Mouse (Mus musculus): ENCODE measurements around the gene Naa16. TPM values are rescaled to one million over a fixed set of nuclear protein-coding genes. Genes with fewer than 3 reads are reported as not detected.

The Naa16 gene
- polyA plus RNA-seq, 1 experiment = 7.7 TPM

GRCm38 (mm10) chr14:79410662-79411061 lies 20.1 kb upstream of the Naa16 start:
- 96% methylated on average over 2 of the region's 2 CpGs for WGBS
- Histone ChIP-seq H3K36me3 (ENCODE audit: control insufficient read depth, insufficient read depth, low read length) (no peaks in the 10 kb centered on the region), H3K27me3 (ENCODE audit: control insufficient read depth, insufficient read depth, low read length) (no peaks in the 10 kb centered on the region), H3K27ac (ENCODE audit: control insufficient read depth, insufficient read depth, low read length) (no peak overlapping the region), H3K4me3 (ENCODE audit: control insufficient read depth, insufficient read depth, low read length) (no peak overlapping the region), H3K4me1 (replicated peaks; ENCODE audit: control insufficient read depth, insufficient read depth, low read length) (no peaks in the 10 kb centered on the region)
- DNase-seq = no peak
- TF ChIP-seq CTCF (IDR thresholded peaks at IDR 0.05; ENCODE audit: borderline replicate concordance, control insufficient read depth, extremely low read depth, insufficient read depth, low read length, poor library complexity) (no peak), POLR2A (IDR thresholded peaks at IDR 0.05; ENCODE audit: control insufficient read depth, extremely low read depth, insufficient read depth, low read length, poor library complexity) (no peak)

- Histone ChIP-seq H3K4me3 (ENCODE audit: control insufficient read depth, insufficient read depth, low read length) (no peak overlapping the region), H3K27me3 (ENCODE audit: control insufficient read depth, insufficient read depth, low read length) (no peaks in the 10 kb centered on the region), H3K27ac (ENCODE audit: control insufficient read depth, insufficient read depth, low read length) (no peak overlapping the region), H3K36me3 (ENCODE audit: control insufficient read depth, insufficient read depth, low read length) (no peaks in the 10 kb centered on the region), H3K4me1 (replicated peaks; ENCODE audit: control insufficient read depth, insufficient read depth, low read length) (no peaks in the 10 kb centered on the region)
- 94% methylated on average over 6 of the region's 6 CpGs for WGBS
- TF ChIP-seq POLR2A (IDR thresholded peaks at IDR 0.05; ENCODE audit: control insufficient read depth, extremely low read depth, insufficient read depth, low read length, poor library complexity) (no peak), CTCF (IDR thresholded peaks at IDR 0.05; ENCODE audit: borderline replicate concordance, control insufficient read depth, extremely low read depth, insufficient read depth, low read length, poor library complexity) (no peak)
- DNase-seq = no peak
Measured at GRCm38 (mm10) chr14:79409278-79409830, 18.8 kb upstream of the Naa16 start.

- H3K4me3 ChIP-seq (ENCODE audit: control insufficient read depth, insufficient read depth, low read length) = no peak overlapping the region
- H3K27me3 ChIP-seq (ENCODE audit: control insufficient read depth, insufficient read depth, low read length) = no peaks in the 10 kb centered on the region
- WGBS = 98% methylated on average over 2 of the region's 2 CpGs
- H3K36me3 ChIP-seq (ENCODE audit: control insufficient read depth, insufficient read depth, low read length) = no peaks in the 10 kb centered on the region
- no peak for DNase-seq
- TF ChIP-seq POLR2A (IDR thresholded peaks at IDR 0.05; ENCODE audit: control insufficient read depth, extremely low read depth, insufficient read depth, low read length, poor library complexity) (no peak), CTCF (IDR thresholded peaks at IDR 0.05; ENCODE audit: borderline replicate concordance, control insufficient read depth, extremely low read depth, insufficient read depth, low read length, poor library complexity) (no peak)
- H3K27ac ChIP-seq (ENCODE audit: control insufficient read depth, insufficient read depth, low read length) = no peak overlapping the region
- no peaks in the 10 kb centered on the region for H3K4me1 ChIP-seq (replicated peaks; ENCODE audit: control insufficient read depth, insufficient read depth, low read length)
Measured at GRCm38 (mm10) chr14:79407641-79408040, 17.1 kb upstream of the Naa16 start.

- DNase-seq = peak; percentile 66
- TF ChIP-seq CTCF (IDR thresholded peaks at IDR 0.05; ENCODE audit: borderline replicate concordance, control insufficient read depth, extremely low read depth, insufficient read depth, low read length, poor library complexity) = no peak
- no peak for TF ChIP-seq POLR2A (IDR thresholded peaks at IDR 0.05; ENCODE audit: control insufficient read depth, extremely low read depth, insufficient read depth, low read length, poor library complexity)
- Histone ChIP-seq H3K4me1 (replicated peaks; ENCODE audit: control insufficient read depth, insufficient read depth, low read length) (peaks cover 3% of the 10 kb centered on the region), H3K27ac (ENCODE audit: control insufficient read depth, insufficient read depth, low read length) (peak within 1 kb of the TSS; percentile 53; the same call in 1 of the 2 replicates), H3K36me3 (ENCODE audit: control insufficient read depth, insufficient read depth, low read length) (peaks cover 4% of the 10 kb centered on the region; the same call in 1 of the 2 replicates), H3K27me3 (ENCODE audit: control insufficient read depth, insufficient read depth, low read length) (no peaks in the 10 kb centered on the region), H3K4me3 (ENCODE audit: control insufficient read depth, insufficient read depth, low read length) (peak within 1 kb of the TSS; percentile 80)
- 21% methylated on average over 23 of the region's 23 CpGs for WGBS
Measured at GRCm38 (mm10) chr14:79397321-79398122, 6.9 kb upstream of the Naa16 start, which contains the start of gene Mtrf1. Mtrf1 (plus strand) TSS chr14:79397772.

- TF ChIP-seq POLR2A (IDR thresholded peaks at IDR 0.05; ENCODE audit: control insufficient read depth, extremely low read depth, insufficient read depth, low read length, poor library complexity) = no peak
- TF ChIP-seq CTCF (IDR thresholded peaks at IDR 0.05; ENCODE audit: borderline replicate concordance, control insufficient read depth, extremely low read depth, insufficient read depth, low read length, poor library complexity) = no peak
- no peak overlapping the region for H3K4me3 ChIP-seq (ENCODE audit: control insufficient read depth, insufficient read depth, low read length)
- peak; percentile 61 for DNase-seq
Measured at GRCm38 (mm10) chr14:79394564-79394963, 4.0 kb upstream of the Naa16 start.

GRCm38 (mm10) chr14:79393289-79393688 lies 2.7 kb upstream of the Naa16 start:
- peaks cover 3% of the 10 kb centered on the region for H3K4me1 ChIP-seq (replicated peaks; ENCODE audit: control insufficient read depth, insufficient read depth, low read length)
- no peak overlapping the region for H3K4me3 ChIP-seq (ENCODE audit: control insufficient read depth, insufficient read depth, low read length)
- TF ChIP-seq POLR2A (IDR thresholded peaks at IDR 0.05; ENCODE audit: control insufficient read depth, extremely low read depth, insufficient read depth, low read length, poor library complexity) (no peak), CTCF (IDR thresholded peaks at IDR 0.05; ENCODE audit: borderline replicate concordance, control insufficient read depth, extremely low read depth, insufficient read depth, low read length, poor library complexity) (no peak)
- no peak overlapping the region; the same call in 1 of the 2 replicates for H3K27ac ChIP-seq (ENCODE audit: control insufficient read depth, insufficient read depth, low read length)
- no peaks in the 10 kb centered on the region for H3K27me3 ChIP-seq (ENCODE audit: control insufficient read depth, insufficient read depth, low read length)
- DNase-seq = no peak
- H3K36me3 ChIP-seq (ENCODE audit: control insufficient read depth, insufficient read depth, low read length) = no peaks in the 10 kb centered on the region
- 2% methylated on average over 1 of the region's 1 CpGs for WGBS

More at GRCm38 (mm10) chr14:79394564-79394963, 4.0 kb upstream of the Naa16 start:
- Histone ChIP-seq H3K27me3 (ENCODE audit: control insufficient read depth, insufficient read depth, low read length) (no peaks in the 10 kb centered on the region), H3K4me1 (replicated peaks; ENCODE audit: control insufficient read depth, insufficient read depth, low read length) (peaks cover 3% of the 10 kb centered on the region), H3K36me3 (ENCODE audit: control insufficient read depth, insufficient read depth, low read length) (no peaks in the 10 kb centered on the region), H3K27ac (ENCODE audit: control insufficient read depth, insufficient read depth, low read length) (no peak overlapping the region)

All from thymus, adult 2 months (tissue).